Mouse (Mus musculus): Measurements from ENCODE around the gene Unc5b.

Unc5b gene

DNA sequence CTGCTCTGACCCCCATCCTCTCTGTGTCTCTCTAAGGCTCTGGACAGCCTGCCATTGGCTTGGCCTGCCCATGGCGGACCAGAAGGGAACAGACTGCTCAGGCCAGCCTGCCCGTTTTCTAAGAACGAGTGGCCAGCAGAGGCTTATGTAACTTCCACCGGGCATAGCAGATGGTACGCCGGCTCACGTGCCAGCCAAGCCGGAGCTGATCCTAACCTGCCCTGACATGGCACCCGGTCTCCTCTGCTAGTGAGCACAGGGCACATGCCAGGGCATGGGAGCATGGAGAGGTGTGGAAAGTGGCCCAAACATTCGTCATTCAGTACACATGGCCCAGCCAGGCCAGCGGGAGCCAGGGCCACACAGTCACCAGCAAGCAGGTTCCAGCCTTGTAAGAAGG is 10.8 kb downstream of the Unc5b start:
- peak; percentile 62 for DNase-seq

DNA sequence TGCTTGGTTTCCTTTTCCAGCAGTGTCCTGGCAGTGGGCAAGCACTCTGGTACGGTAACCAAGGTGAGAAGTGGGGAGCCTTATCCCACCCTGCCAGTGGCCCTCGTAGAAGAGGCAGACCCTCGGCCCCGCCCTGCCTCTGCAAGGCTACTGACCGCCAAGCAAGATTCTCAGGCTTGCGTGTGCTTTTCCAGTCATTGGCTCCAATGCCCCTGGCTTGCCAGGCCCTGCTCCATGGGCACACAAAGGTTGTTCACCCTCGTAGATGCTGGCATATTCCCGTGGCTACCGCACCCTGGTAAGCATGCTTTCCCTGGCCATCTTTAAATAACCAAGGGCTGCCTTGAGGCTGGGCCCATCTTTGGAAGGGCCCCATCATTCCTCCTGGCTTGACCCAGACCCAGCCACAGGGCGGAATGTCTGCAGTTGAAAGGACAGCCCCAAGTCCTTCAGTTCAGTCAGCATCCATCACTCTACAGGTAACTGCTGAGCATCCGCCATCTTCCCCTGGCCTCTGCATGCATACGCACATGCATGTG is 11.7 kb downstream of the Unc5b start:
- no peak for DNase-seq

DNA sequence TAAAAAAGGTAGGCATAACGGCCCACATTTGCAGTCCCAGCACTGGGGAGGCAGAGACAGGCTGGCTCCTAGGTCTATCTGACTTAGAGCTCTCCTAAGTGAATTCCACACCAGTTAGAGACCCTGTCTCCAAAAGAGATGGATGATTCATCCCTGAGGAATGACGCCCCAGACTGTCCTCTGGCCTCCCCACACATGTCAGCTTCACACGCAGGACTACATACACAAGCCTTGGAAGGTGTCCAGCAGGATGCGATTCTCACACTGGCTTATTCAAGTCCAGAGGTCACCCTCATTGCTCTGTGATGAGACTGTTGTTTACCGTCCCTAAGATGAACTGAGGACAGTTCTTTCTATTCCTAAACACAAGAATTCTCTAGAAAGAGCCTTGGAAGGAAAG is 12.2 kb downstream of the Unc5b start:
- DNase-seq = no peak

DNA sequence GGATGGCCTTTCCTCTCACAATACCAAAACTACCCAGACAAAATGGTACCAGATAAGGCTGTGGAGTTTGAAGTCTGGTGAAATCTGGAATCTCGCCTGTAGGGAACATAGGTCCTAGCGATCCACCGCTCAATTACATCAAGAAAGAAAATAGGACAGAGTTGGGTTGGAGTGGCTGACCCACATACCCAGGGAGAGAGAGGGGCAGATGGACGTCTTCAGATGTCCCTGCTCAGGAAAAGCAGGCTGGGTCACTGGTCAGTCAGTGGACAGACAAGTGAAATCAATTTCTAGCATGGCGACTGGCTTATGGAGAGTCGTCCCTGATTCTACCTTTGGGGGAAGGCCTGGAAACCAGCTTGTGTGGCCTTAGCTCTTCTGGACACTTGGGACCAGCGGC is 12.7 kb downstream of the Unc5b start:
- no peak for DNase-seq

DNA sequence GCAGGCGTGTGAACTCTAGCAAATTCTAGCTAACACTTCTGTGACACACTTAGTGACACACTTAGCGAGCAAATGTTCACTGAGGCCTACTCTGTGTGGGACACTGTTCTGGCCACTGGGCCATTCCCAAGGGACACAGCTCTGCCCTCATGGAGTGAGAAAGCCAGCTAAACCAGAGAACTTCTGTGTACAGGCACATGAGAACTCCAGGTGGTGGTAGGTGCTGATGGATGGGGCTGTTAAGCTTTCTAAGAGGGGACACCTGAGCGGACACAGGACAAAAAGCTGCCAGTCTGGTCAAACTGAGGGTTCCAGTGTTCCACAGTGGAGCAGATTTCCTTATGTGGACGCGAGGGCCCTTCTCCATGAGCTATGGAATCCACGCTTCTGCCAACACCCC is 13.5 kb downstream of the Unc5b start:
- no peak for DNase-seq

DNA sequence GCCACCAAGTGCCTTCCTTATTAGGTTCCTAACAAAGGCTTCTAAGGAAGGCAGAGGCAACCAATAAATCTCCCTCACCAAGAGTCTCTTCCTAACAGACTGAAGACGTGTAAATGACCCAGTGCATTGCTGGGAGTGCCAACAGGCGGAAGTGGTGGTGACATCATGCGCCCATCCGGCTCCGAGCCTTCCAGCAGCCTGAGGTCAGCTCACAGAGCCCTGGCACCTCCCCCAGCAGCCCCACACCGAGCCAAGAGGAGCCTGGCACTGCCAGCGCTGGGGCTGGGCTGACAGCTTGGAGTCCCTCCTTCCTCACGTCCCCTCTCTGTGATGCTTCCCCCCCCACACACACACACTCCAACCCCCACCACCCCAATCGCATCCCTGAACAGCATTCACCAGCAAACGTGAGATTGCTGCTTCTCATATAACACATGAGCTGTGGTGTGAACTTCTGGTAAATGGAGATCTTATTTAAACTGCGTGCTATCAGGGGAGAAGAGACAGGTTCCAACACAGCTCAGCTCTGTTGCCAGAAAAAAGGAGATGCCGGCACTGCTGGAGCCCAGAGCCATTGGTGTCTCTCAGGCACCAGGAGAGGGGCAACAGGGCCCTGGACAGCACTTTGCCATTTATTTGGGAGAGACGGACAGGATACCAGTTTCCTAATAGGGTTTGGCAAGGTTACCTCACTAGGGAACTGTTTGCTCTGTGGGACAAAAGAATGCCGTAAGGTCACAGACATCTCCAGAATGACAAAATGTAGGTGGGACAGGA is 14.3 kb downstream of the Unc5b start:
- peak; percentile 56 for DNase-seq

DNA sequence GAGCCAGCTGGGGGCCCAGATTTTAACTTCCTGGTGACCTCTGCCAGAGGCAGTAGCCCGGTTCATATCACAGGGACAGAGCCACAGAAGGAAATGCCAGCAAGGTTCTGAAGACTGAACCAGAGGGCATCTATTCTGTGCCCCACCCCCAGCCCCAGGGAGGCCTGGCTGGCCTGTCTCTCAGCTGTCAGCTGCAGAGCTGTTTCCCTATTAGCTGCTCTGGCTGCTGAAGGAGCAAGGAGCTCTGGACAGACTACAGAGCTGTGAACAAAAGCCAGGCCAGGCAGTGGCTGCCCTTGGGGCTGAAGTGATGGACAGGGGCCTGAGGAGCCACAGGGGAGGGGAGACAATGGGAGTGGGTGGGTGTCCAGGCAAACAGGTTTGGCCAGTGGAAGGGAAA is 15.5 kb downstream of the Unc5b start:
- DNase-seq = no peak

DNA sequence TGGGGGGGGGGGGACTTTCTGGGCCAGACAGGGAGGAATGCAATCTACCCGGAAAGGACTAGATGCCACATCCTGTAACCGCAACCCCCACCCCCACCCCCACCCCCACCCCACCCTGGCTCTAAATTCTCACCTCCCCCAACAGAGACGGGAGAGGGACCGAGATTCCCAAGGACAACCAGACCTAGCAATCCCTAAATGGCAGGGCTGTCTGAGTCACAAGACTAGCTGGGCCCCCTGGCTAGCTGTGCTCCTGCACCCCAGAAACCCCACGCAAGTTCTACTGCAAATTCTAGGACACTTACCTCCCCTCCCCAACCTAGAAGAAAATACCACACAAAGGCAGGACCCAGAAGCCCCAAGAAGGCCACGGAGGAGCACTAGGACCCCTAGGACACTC is 16.3 kb downstream of the Unc5b start:
- no peak for DNase-seq

DNA sequence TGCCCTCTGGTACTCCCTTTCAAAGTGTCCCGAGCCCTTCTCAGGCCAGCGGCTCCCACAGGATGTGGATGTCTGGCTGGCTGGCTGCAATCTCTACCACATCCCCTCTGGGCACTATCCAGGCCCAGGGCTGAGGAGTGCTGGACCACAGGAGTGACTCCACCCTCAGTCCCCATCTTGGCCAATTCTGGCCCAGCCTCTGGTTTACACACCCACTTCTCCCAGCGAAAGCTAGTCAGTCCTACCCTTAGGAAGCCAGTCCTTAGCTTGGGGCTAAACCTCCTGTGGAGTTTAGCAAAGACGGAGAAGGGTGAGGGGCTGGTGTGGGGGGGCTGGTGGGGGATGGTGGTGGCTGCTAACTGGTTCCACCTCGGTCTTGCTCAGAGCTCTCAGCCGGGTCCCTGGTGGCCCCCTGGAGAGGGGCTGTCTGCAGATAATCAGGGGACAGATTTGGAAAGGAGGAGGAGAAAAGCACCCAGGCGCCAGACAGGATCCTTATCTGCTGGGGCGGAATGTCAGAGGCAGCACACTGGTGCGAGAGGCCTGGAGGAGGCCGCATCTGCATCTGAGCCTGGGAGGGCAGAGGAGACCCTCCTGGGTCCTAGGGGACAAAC is 16.8 kb downstream of the Unc5b start:
- DNase-seq = no peak

DNA sequence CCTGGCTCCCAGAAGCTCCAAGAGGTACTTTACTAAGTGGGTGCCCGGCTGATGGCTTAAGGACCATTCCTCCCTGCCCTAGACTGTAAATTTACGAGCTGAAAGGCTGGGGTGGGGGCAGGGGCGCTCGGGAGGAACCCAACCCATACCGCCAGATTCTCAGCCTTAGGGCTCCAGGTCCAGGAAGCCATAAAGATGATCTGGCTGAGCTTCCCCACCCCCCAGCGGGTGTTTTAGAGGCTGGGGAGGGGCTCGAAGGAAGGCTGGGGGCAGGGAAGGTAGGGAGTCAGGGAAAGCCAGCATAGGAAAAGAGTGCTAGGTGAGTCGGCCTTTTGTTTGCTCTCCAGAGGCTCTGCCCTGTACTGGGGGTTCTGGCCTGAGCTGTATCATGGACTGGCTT is 17.8 kb downstream of the Unc5b start:
- no peak for DNase-seq

DNA sequence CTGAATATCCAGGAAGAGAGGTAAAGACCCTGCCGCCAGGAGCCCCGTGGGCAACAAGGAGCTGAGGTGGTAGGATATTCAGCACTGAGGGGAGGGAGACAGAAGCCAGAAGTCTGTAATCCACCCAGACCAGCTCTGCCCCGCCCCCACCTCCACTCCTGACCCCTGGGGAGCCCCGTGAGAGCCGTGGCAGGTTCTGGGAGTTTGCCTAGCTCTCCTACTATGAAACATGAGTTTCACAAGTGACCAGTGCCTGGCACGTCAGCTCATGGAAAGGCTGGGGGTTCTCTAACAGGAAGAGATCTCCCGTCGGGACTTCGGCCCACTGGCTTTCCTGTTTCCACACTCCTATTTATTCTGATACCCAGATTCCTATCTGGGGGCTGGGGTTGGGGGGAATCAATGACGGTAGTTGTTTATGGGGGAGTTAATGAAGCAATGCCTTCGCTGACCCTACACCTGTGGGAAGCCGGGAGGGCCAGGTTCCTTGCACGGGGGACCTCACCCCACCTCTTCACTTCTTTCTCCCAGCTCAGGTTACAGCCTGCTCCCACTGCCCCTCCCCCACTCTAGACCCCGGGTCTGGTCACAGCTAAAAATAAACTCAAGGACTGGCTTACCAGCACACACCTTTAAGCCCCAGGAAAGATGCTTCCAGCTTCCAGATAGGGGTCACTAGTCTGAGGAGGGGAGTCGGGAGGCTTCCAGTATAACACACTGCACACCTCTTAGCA is 19.4 kb downstream of the Unc5b start:
- DNase-seq = no peak

DNA sequence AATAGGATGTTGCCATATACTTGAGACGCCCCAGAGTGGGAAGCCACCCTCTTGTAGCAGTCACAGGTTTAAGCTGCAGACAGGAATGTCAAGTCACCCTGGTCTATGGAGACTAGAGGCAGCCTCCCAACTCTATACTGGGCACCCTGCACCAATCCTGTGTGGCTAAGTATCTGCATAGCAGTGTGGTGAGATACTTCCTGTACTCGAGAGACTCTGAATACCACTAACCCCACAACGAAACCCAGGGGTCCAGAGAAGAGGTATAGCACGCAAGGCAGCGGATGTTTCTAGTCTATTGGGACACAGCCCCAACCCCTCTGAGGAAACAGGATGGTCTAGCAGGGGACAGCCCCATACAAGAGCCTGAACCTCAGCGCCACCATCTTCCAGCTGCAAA is 22.9 kb downstream of the Unc5b start:
- no peak for DNase-seq

DNA sequence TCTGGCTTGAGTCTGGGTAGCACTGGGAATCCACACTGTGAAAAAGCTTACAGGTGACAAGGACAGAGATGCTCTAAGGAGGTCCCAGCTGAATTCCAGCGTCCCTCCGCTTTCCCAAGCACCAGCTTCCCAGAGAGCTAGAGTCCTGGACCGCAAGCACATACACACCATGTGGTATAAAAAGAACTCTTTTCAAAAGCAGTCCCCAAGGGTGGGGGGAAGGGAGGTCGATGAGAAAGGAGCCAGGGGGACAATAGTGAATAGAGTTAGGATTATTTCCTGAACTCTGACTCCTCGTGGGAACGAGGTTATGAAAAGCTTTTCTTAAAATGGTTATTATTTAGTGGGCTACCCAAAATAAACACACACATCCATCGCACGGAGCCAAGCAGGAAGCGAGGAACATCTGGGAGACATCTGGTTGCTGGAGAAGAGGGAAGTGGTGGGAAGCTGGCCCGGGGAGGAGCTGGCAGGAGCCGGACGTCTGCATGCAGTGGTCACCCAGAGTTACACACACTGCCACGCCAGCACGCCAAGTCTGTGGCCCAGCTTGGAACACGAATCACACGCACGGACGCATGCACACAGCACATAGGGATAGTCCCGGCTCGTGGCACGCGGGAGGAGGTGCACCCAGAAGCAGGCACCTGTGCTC is 23.7 kb downstream of the Unc5b start:
- DNase-seq = peak; percentile 57

DNA sequence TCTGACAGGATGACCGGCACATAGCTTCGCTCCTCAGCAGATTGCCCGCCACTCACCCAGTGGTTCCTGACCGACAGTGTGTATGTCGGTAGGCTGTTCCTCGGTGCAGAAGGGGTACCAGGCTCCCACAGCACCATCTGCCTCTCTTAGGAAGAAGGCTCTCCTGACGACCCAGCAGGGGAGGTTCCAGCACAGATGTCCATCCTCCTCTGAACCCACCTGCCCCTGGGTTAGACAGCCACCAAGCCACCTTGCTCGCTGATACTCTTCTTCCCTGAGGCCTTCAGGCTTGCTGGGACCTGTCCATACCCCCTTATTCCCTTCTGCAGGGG is 25.2 kb downstream of the Unc5b start:
- DNase-seq = no peak

DNA sequence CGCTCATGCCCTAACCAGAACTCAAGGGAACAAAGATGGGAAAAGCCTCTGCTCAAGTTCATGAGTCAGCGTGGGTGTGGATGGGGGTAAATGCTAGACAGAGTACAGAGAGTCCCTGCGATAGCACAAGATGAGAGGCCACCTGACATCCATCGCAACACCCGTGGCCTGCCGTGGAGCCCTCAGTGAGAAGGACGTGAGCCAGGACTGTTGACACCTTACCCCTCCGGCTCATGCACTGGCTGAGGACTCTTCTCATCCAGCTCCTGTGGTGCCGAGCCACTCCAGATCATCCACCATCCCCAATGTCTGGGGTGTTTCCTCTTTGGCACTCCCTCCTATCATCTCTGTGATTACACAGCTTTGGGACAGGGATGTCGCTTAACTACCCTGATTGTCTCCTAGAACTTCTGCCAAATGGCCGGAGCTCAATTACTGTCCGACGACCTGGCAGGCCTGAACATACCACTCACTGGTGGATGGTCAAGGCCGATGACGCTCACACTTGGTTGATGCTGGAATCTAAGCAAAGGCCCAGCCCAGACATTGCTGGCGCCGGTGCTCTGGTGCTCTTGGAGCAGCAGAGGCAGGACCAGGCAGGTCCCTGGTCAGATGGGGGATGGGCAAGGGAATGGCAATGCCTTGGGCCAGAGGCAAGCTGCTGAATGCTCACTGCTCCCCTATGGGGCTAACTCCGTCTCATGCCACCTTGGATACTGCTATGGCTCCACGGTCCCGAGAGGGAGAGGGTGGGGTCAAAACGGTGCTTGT is 25.8 kb downstream of the Unc5b start:
- DNase-seq = no peak

DNA sequence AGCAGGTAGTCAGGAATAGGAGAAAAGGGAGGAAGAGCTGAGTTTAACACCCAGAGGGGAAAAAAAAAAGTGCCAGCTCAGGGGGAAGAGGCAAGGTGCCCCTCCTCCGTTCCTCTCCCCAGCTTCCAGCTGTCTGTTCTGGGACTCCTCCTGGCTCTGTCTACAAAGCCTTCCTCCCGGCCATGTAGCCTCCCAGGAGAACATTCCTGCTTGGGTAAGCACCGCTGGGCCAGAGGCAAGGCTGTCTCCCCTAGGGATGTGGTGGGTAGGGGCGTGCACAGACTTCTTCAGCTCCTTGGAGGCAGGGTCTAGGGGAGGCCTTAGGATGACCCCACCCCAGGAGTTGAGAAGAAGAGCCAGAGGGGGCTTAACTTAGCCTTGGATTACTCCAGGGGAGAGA is 26.5 kb downstream of the Unc5b start:
- no peak for DNase-seq

DNA sequence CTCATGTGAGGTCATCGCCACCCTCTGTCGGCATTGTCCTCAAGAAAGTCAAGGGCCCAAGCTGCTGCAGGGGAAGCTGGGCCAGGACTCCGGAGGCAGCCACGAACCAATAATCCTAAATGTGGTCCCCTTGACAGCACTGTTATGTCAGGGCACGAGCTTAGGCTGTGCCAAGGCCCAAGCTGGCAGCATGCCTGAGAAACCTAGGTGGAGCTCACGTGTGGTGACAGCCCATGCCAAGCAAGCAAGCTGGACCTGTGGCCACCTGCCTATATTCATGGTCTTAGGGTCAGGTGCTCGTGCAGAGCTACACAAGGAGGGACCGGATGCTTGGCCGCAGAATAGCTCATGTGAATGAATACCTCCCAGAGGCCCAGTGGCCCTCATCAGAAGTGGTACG is 27.4 kb downstream of the Unc5b start:
- peak; percentile 54 for DNase-seq

DNA sequence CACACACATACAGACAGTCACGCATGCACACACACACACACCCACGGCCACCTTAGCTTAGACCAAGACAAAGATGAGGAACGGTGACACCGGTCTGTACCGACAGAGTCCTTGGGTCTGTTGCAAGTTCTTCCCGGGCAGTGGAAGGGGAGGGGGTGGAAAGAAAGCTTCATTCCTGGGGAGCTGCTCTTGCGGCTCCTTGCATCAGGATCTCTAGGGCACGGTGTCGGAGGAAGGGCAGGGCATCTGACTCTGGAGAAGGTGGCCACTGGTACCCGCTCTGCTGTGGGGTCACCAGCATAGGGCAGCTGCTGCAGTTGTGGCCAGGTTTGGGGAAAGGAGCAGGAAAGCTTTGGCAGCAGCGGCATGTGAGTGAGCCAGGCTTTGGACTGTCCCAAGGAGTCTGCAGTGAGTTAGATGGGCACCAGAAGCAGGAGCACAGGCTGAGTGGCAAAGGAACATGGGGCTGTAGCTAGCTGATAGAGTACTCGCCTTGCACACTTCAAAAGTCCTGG is 29.4 kb downstream of the Unc5b start:
- no peak for DNase-seq

DNA sequence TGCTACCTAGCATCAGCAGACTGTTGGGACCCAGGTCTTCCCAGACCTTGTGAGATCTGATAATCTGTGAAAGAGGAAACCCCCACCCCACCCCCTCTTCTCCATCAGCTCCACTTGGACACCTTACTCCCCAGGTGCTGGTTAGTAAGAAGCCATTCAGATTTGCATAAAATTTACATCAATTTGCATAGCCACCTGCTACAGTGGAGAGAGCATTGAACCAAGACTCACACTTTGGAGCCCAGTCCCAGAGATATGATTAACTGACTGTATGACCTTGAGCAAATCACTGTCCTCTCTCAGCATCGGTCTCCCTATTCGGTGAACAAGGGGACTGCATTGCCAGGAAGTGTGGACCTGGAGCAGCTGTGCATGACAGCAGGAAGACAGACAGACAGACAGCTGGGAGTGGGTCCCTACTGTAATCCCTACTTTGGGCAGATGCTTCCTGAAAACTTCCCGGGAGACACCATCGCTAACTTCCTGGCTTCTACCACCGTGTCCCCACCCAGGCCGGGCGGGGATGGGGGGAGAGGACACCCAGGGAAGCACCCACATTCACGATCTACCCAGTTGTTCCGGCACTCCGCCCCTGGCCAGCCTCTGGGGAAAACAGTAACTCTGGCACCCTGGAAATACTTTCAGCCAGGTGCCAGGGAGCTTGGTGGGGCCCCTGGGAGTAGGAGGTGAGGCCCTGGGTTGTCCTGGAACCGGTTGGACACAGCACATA is 30.0 kb downstream of the Unc5b start:
- DNase-seq = no peak

DNA sequence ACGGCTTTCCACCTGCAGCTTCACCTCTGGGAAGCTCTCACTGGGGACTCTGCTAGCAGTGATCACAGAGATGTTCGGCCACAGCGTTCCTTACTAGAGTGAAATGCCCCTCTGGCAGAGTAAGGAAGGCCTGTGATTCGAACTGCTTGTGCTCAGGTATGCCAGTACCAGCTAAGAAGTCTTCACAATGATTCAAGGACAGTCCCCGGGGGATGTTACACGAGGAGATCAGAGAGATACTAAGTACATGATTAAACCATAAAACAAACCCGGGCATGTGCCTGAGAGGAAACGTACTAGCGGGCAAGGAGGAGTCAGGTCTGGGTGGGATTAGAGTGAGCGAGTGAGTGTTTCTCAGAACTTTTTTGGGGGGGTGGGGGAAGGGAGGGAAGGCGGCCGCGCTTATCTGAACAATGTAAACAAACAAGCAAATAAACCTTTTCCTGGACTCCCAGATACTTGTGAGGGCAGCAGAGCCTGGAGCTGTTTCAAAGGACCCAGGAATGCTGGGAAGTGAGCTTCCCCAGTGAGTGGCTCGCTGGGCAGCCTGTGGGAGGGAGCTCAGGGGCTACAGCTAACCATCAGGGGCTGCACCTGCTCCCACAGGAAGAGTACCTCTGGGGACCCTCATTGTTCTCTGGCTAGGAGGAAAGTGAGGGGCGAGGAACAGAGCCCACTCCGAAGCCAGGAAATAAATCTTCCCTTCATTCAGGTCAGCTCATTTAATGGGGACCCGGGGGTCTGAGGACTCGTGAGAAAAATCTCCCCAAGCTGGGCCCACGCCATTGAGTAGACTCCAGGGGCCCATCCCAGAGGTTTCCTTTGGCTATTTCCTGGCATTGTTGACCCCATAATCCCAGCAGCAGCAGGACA is 30.9 kb downstream of the Unc5b start:
- no peak for DNase-seq
